Mouse (Mus musculus): ENCODE results near the gene Atf2.

DNA sequence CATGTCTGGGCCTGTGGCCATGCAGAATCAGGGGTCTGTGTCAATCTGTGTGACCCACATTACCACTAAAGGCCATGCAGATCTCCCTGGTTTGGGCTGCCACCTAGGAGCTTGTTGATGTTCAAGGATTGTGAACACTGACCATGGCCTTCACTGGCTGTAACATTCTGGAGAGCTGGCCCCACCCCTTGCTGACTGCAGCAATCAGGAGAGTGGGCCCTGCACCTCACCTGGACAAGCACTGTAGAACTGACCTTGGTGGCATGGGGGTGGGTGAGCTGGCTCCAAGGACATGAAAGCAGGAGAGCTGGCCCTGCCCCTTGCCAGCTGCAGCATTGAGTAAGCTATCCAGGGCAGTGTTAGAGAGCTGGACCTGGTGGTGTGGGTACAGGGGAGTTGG is 35.3 kb upstream of the Atf2 start:
- TF ChIP-seq CTCF (conservative IDR thresholded peaks at IDR 0.05; ENCODE audit: insufficient read depth, insufficient read length, low read depth, low read length) (no peak), POLR2A (IDR thresholded peaks at IDR 0.05; ENCODE audit: low read depth, low read length) (no peak)

All from kidney, adult 2 months (tissue).